Mouse (Mus musculus) hindbrain, embryonic 12.5 days (tissue): ENCODE measurements around the gene Catsperd. TPM values are rescaled to one million over a fixed set of nuclear protein-coding genes. Genes with fewer than 3 reads are reported as not detected.

ENCODE experiments used
- ATAC-seq: fragments of 200-750 bp; cut with Nextera tagmentation; 2 replicates; pipeline ENCODE4 v1.8.0; 2017; ENCODE audit warnings: moderate TSS enrichment; ENCODE audit not compliant: low FRiP score
- H3K27ac ChIP-seq: fragments of 300-500 bp; sonication (generic); 2 replicates; pipeline ENCODE4 v1.5.1; 2016; ENCODE audit warnings: mild to moderate bottlenecking
- H3K27me3 ChIP-seq: fragments of 300-500 bp; sonication (generic); 2 replicates; pipeline ENCODE4 v1.6.1; 2016; ENCODE audit warnings: mild to moderate bottlenecking
- H3K36me3 ChIP-seq: fragments of 300-500 bp; sonication (generic); 2 replicates; pipeline ENCODE4 v1.6.1; 2016; ENCODE audit warnings: mild to moderate bottlenecking
- H3K4me1 ChIP-seq: fragments of 300-500 bp; sonication (generic); 2 replicates; pipeline ENCODE4 v1.6.1; 2016
- H3K4me2 ChIP-seq: fragments of 300-500 bp; sonication (generic); replicated peaks from 2 replicates; pipeline ENCODE4 v1.6.1; 2016; ENCODE audit warnings: mild to moderate bottlenecking
- H3K4me3 ChIP-seq: fragments of 300-500 bp; sonication (generic); 2 replicates; pipeline ENCODE4 v1.5.1; 2016; ENCODE audit warnings: mild to moderate bottlenecking
- H3K9ac ChIP-seq: fragments of 300-500 bp; sonication (generic); 2 replicates; pipeline ENCODE4 v1.6.1; 2016; ENCODE audit warnings: mild to moderate bottlenecking, moderate library complexity
- H3K9me3 ChIP-seq: fragments of 300-500 bp; sonication (generic); replicated peaks from 2 replicates; pipeline ENCODE4 v1.6.1; 2016; ENCODE audit warnings: mild to moderate bottlenecking
- WGBS: fragments of 180-500 bp; shearing (Covaris S2); methylation state at CpG from one replicate; pipeline ENCODE4 v1.1.7; 2016; 5-methylcytosine and 5-hydroxymethylcytosine counted together
- polyA plus RNA-seq: library from polyadenylated mRNA; unstranded; fragments of >200 nt; fragmentation: Nextera tagmentation; extraction: Ambion mirVana; gene quantifications from 2 replicates; pipeline ENCODE4 v1.2.1, GENCODE M21; 2016

Catsperd gene
- polyA plus RNA-seq, 1 experiment from 2014 or later: 0.74 TPM

GRCm38 (mm10) chr17:56709708-56710107 is 81.8 kb downstream of the Catsperd start:
- H3K36me3 ChIP-seq: peaks cover 81% of the 10 kb centered on the region
- H3K9me3 ChIP-seq: no peaks in the 10 kb centered on the region
- no peak overlapping the region for H3K27ac ChIP-seq
- ATAC-seq: no peak
- no peaks in the 10 kb centered on the region for H3K27me3 ChIP-seq
- no peak overlapping the region for H3K4me3 ChIP-seq
- 95% methylated on average over 3 of the region's 3 CpGs for WGBS
- no peak overlapping the region for H3K4me2 ChIP-seq
- H3K4me1 ChIP-seq: no peaks in the 10 kb centered on the region
- no peak overlapping the region for H3K9ac ChIP-seq

Other genes starting within 250 kb of the Catsperd start
- 316 and 326 TPM in 2 replicates for gene Ptprs, start 151.7 kb upstream of the Catsperd start, polyA plus RNA-seq
- not detected in 2 replicates for gene Znrf4, start 115.7 kb upstream of the Catsperd start, polyA plus RNA-seq
- 1.8 and 2.0 TPM in 2 replicates for gene Gm20219, start 73.8 kb upstream of the Catsperd start, polyA plus RNA-seq
- 93.5 and 105 TPM in 2 replicates for gene Safb2, start 43.6 kb upstream of the Catsperd start, polyA plus RNA-seq
- 161 and 162 TPM in 2 replicates for gene Safb, start 43.3 kb upstream of the Catsperd start, polyA plus RNA-seq
- gene 2410015M20Rik, start 18.4 kb upstream of the Catsperd start, polyA plus RNA-seq: 184 and 193 TPM in 2 replicates
- 1,045 and 1,230 TPM in 2 replicates for gene Rpl36, start 14.7 kb upstream of the Catsperd start, polyA plus RNA-seq
- 50.6 and 55.5 TPM in 2 replicates for gene Lonp1, start 1.3 kb upstream of the Catsperd start, polyA plus RNA-seq
- 98.2 and 105 TPM in 2 replicates for gene Ranbp3, start 45.2 kb downstream of the Catsperd start, polyA plus RNA-seq
- 323 and 382 TPM in 2 replicates for gene Ndufa11, start 89.6 kb downstream of the Catsperd start, polyA plus RNA-seq
- 15.3 and 18.1 TPM in 2 replicates for gene Vmac, start 89.9 kb downstream of the Catsperd start, polyA plus RNA-seq
- 3.9 and 5.1 TPM in 2 replicates for gene Nrtn, start 129.4 kb downstream of the Catsperd start, polyA plus RNA-seq
- 46.8 and 47.6 TPM in 2 replicates for gene Dus3l, start 136.6 kb downstream of the Catsperd start, polyA plus RNA-seq
- 1.3 and 1.7 TPM in 2 replicates for gene Prr22, start 142.1 kb downstream of the Catsperd start, polyA plus RNA-seq
- 8.7 and 10.2 TPM in 2 replicates for gene Rfx2, start 202.9 kb downstream of the Catsperd start, polyA plus RNA-seq
- gene Acsbg2, start 246.3 kb downstream of the Catsperd start, polyA plus RNA-seq: not detected in 2 replicates
- gene 1700061G19Rik, start 247.3 kb downstream of the Catsperd start, polyA plus RNA-seq: 0.27 and 0.52 TPM in 2 replicates